Mouse (Mus musculus): ENCODE data around the gene BC029722.
"Not testable (repeated sequence)": the region's sequence is repeated elsewhere in the genome, so short reads cannot be mapped to it uniquely, and the experiment has no call there.

Gene BC029722

DNA sequence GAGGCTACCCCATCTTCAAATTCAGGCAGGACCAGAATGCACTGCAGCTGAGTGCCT is at the start of gene BC029722:
BC029722 (minus strand) TSS at position 35 of the 57 bp plus-strand sequence.
- DNase-seq (ENCODE audit: low spot score), result no peak

DNA sequence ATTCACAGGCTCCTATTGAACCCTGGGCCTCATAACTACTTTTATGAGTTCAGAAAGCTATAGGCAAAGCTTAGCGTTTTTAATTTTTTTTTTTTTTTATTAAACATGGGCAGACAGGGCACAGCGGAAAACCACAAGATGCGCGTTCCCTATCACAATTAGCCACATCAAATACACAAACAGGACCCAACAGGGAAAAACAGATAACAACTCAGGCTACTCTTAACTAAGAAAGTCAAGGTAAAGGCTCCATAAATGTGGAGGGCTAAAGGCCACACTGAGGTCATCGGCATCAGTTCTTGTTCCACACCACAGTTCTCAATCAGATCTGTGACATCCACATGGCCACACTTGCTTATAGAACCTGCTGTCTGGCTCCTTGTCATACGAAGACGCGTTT is 49.1 kb upstream of the BC029722 start:
- DNase-seq (ENCODE audit: low spot score), result no peak

DNA sequence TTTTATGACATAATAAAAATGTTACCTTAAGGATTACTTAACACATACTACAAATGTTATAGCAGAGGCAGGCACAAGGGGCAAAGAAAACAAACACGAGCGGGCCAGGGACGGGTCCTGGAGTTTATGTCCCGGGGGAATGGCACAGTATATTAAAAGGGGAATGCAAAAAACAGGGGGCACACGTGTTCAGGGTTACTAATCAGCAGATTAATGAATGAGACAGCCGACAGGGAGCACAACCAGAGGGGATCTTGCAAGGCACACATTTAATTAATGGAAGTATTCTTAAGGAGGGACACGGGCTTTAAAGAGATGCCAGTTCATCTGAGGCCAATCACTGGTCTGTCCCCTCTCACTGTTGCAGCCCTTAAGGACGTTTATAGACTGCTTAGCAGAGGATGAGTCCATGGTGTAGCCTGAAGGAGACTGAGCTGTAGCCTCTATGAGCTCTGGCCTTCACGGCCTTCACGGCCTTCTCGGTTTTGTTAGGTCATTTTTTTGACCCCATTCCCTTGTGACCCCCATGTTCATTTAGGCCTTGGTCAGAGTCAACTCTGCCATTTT is 44.2 kb upstream of the BC029722 start:
- no peak for DNase-seq (ENCODE audit: low spot score)

DNA sequence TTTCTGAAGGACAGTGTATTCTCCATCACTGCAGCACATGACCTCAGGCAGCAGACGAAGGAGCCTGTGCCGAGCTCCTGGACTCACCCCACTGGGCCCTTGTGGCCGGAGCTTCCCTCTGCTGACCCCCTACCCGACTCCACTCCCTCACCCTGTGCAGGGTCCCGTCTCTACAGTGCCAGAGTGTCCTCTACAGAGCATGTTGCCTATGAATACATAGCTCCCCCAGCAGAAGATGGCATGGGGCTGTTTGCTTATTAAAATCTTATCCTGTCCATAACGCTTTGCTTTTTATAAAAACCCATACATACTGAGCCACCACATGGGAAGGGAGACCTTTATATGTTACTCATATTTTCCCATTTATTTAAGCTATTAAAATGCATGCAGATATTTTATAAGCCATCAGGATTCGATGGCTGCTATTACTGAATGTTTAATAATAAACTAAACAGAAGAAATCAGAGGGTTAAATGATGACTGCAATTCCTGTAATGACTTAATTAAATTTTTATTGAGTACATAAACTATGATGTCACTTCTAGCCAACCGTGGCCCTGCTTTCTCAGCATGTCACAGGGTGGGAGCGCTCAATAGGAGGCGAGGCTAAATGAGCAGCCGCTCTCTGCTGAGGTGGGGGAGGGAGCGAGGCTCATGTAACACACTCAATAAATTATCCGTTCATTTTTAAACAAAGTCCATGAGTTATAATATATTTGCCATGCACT is 43.5 kb upstream of the BC029722 start:
- no peak for DNase-seq (ENCODE audit: low spot score)

DNA sequence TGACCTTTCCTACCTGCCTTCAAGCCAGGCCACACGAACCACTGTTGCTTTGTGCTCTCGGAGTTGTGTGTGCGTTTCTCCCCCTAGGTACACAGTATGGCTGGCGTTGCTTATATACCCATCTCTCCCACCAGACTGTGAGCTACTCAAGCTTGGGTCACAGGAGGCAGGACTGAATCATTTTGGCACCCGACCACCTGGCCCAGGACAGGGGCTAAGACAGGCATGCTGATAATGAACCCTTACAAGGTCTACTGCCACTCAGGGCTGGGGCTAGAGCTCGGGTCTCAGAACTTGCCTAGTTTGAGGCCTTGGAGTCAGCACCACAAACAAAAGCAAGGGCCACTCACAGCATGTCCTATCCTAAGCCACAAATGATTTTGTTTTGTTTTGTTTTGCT is 42.4 kb upstream of the BC029722 start:
- no peak for DNase-seq (ENCODE audit: low spot score)

DNA sequence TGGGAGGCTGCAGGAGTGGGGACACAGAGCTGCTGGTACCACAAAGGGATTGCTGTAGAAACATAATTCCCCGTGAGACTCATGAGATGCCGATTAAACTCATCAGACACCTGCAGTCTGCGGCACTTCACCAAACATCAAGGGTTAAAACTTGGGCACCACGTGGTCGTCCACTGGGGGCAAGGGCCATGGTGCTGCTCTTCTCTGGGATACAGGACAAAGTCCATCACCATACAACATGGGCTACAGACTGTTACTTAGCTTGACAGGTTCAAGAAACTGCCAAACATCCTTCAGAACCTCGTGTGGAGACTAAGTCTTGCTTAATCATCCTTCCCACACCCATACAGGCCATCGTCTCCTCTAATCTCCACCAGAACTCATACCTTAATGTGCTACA is 40.9 kb upstream of the BC029722 start:
- DNase-seq (ENCODE audit: low spot score), result no peak

DNA sequence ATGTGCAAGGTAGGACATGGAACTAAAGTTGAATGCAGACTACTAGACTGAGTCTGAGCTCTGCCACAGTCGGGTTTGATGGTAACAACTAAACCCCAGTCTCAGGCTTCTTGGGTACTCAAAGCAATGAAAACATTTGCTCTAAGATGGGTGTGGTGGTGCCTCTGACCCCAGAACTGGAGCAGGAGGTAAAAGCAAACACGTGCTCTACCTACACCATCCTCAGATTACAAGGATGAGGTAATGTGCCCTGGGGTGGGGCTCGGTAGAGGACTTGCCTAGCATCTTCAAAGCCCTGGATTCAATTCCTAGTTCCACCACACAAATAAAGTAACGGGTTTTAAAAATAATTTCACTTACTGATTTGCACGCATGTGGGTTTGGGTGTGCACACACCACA is 33.3 kb upstream of the BC029722 start:
- no peak for DNase-seq (ENCODE audit: low spot score)

DNA sequence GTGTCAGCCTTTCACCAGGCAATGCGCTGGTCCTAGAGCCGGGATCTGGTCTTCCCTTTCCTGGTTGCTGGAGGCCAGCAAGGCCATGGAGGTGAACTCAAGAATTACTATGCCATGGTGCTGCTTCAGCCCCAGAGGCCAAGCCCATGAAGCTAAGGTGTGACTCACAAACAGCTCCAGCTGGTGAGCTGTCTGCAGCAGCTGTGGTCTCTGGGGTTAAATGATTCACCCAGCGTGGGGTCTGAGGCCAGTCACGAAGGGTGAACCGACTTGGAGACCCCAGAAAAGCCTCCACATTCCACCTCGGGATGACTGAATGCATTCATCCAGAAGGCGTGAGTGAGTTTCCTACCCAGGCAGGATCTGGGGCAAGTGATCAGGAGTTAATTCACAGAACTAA is 30.9 kb upstream of the BC029722 start:
- DNase-seq (ENCODE audit: low spot score), result no peak

DNA sequence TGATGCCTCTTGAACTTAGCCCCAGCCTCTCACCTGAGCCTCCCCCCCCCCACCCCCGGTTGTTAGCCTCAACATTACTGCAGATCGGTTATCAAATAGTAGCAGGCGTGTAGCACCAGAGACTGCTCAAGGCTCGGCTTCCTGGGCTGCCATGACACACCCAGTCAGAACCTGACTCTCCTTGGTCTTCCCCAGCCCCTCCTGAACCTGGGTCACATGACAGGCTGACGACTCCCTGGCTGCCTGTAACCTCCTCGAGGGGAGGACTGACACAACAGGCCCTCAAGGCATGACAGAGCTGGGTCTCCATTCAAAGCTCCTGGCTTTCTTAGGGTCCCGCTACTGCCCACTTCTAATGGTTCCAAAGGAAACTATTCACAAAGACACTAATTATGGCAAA is 30.2 kb upstream of the BC029722 start:
- DNase-seq (ENCODE audit: low spot score), result no peak

DNA sequence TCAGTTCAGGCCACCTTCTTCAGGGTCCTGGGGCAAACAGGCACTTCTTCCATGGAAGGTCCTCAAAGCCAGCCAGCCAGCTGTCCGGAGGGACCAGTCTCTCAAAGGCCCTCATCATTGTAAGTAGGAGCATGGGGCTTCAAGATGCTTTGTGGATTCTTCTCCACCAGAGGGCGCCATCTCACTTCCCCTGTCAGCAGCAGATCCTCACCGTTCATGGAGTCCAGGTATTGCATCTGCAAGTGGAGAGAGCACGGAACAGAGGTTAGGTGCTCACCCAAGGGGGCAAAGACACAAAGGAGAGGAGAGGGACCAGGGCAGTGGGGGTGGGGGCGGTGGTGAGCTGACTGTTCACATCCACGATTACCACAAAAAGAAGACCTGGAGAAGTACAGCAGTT is 29.1 kb upstream of the BC029722 start:
- DNase-seq (ENCODE audit: low spot score), result peak; percentile 84

DNA sequence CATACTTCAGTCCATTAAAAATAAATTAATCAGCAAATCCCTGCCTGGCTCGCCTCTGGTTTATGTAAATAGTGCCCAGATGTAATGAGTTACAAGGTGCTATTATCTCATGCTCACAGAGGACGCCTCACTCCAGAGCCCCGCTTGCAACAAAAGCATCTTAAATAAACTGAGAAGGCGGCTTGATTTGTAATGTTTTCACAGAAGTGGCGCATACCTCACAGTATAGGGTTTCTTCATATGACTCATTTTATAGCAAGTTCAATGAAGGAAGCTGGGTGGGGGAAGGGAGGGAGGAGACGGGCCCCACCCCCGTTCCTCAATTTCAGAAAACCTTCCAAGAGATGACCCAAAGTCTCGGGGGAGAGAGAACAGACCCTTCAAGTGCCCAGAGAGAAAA is 27.7 kb upstream of the BC029722 start:
- DNase-seq (ENCODE audit: low spot score), result no peak

DNA sequence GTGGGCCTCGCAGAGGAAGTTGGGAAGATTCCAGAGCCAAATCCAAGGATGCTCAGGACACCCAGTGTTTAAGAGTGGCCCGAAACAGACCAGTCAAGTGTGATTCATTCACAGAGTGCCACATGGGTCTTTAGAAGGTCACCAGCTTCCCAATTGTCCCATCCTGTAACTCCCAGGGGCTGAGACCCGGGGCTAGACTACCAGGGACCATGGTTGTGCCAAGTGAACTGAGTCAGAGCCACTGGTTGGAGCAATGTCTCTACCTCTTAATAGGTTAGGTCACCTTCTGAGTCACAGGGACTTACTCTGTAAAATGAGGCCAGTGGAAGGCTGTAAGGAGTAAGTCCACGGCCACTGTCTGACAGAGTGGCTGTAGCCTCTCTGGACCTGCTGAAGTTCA is 19.7 kb upstream of the BC029722 start:
- no peak for DNase-seq (ENCODE audit: low spot score)

DNA sequence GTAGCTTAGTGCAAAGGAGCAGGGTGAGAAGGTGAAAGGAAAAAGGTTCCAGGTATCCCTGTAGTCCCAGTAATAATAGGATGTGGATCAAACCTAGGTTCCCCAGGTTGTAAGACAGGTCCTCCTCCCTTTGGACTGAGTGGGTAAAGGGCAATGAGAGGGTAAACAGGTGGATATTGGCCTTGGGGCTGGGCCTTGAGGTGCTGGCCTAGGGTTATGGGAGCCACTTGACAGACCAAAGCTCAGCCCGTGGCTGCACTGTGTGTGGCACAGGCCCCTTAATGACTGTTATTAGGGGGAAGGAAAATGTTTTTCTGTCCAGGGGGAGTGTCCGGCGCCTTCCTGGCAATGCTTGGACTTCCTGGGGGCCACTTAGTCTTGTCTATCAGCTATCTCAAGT is 18.7 kb upstream of the BC029722 start:
- no peak for DNase-seq (ENCODE audit: low spot score)

DNA sequence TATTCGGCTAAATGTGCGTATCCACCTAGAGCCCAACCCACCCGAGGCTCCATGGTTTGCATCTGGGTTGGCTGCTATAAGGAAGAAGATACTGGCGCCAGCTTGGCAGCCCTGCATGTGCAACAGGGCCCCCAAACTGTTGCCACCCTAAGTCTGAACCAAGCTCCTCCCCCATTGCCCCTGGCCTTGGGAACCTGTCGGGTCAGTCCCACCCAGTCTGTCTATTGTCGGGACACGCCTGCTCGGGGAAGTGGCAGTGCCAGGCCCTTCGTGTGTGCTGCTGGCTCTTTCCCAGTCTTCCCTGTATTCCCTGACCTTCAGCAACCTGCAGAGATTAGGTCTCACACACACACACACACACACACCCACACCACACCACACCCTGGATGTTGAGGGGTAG is 15.5 kb upstream of the BC029722 start, which contains the start of gene Fam83c:
Fam83c (minus strand) TSS at position 123 of the 400 bp plus-strand sequence.
- DNase-seq (ENCODE audit: low spot score), result no peak

DNA sequence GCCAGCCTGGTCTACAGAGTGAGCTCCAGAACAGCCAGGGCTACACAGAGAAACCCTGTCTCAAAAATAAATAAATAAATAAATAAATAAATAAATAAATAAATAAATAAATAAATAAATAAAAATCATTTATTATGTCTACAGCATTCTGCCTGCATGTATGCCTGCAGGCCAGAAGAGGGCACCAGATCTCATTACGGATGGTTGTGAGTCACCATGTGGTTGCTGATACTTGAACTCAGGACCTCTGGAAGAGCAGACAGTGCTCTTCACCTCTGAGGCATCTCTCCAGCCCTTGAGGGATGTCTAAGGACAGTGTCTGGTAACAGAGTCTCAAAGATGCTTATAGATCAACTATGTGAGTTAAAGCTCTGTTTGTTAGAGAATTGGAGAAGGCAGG is 12.9 kb upstream of the BC029722 start:
- DNase-seq (ENCODE audit: low spot score), result not testable (repeated sequence)

DNA sequence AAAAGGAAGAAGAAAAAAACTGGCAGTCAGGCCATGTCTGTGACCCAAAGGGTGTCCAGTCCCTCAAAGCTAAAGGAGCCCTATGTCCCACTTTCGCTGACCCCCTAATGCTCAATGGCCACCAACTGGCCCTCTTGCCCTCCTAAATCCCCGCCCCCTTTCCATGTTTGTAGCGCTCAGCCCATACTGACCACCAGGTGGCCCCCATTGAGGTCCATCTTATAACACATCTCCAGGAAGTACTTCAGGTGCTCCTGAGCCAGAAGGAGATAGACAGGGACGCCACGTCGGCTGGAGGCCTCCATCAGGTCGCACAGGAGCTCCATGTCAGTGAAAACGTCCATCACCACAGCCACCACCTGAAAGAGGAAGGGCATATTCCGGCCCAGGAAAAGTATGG is 12.1 kb upstream of the BC029722 start:
- DNase-seq (ENCODE audit: low spot score), result peak; percentile 32

DNA sequence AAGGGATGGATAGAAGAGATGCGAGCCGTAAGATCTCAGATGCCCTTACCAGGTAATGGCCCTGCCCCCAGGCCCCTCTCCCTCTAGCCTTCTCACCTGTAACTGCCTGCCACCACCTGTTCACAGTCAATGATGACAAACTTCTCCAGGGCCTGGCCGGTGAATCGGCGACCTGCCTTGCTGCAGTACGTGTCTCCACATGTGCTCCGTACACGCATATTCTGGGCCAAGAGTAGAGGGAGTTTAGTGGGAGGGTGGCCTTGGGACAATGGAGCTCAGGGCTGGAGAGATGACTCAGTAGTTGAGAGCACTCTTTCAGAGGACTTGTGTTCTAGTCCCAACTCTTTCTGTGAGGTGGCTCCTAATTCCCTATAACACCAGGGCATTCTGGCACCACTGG is 11.6 kb upstream of the BC029722 start:
- DNase-seq (ENCODE audit: low spot score), result no peak

DNA sequence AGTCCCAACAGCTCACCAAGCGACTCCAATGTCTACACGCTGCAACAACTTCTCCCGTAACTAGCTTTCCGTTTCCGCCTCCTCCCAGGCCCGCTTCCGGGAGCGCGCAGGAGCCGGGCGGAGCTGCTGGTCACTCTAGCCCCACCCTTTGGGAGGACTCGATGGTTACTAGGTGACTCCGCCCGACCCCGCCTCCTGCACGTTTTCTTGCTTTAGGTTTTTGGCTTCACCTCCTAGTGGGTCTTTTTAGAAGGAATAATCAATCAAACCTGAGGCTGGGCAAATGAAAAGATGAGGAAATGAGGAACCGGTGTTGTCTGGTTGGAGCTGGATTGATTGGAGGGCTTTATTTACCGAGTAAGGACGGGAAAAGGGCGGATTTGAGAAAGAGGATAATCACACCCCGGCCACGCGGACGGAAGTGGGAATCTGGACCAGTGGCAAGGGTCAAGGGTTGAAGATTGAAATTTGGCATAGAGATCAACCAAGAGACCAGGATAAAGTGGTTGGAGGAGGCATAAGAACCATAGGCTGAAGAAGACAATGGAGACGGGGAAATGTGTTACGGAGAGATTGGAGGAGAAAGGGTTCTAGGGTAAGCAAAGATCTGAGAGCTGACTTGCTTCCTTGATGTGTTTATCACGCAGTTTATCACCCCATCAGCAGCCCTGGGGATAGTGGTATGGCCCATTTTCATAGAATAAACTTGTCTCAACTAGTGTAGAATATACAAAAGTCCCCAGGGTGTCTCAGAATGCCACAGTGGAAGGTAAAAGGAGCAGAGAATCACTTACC is 7.6 kb upstream of the BC029722 start, which contains the start of gene Eif6:
Eif6 (minus strand) TSS at position 296 of the 795 bp plus-strand sequence.
- DNase-seq (ENCODE audit: low spot score), result peak; percentile 95

DNA sequence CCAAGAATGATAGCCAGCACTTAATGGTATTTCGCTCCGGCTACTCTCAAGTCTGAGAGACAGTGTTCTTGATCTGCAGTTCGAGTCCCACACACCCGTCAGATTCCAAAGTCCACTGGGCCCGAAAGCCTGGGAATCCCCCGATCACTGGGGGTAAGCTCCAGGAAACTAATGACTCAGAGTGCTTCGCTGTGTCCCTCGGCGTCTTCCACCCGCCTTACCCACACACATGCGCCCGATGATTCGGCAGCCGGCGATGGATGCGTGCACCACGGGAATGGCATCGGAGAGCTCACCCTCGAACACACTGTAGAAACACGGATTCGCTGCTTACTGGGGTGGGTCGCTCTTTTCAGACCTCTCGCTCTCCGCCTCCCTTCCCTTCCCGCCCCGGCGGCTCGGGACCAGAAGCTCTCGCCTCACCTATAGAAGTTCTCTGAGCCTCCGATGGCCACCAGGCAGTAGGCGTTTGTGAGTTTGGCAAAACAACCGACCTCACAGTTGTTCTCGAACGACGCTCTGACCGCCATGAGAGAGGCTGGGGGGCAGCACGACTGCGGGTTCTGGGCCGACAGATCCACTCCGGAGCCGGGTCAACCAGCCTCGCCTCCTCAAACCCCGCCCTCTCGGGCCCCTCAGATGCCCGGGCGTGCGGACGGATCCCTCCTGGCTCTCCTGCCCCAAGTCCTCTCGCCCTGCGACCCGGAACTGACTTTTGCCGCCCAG is 6.8 kb upstream of the BC029722 start:
- peak; percentile 46 for DNase-seq (ENCODE audit: low spot score)

DNA sequence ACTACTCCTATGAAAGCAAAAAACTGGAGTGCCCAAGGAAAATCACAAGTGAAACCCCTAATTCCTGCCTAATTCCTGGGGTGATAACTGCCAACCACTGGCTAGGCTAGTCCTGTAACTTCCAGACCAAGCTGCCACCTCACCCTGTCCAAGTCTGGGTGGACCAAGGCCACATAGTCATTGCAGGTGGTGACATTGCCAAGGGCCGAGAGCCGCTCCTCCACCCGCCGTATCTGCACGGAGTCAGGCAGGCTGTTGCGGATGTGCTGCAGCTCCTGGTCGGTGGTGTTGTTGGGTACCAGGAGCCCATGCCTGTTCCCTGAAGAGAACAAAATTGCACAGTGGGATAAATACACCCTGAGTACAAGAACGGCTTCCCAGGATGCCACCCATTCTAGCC is 4.5 kb upstream of the BC029722 start:
- DNase-seq (ENCODE audit: low spot score), result no peak

DNA sequence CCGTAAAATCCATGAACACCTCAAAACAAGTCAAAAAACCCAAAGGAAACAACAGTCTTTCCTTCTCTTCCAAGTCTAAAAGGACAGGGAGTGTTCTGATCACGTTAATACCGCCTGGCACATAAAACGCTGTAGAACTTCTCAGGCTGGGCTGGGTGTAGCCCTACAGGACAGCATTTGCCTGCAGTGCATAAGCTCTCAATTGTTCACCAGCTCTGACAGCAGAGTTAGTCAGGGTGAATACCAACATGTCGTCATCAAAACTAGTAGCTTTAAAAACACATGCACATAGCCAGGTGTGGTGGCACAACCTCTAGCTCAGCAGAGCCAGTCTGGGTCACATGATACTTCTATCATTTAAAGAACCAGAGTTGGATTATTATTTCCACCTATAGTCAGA is 1.6 kb upstream of the BC029722 start:
- no peak for DNase-seq (ENCODE audit: low spot score)

DNA sequence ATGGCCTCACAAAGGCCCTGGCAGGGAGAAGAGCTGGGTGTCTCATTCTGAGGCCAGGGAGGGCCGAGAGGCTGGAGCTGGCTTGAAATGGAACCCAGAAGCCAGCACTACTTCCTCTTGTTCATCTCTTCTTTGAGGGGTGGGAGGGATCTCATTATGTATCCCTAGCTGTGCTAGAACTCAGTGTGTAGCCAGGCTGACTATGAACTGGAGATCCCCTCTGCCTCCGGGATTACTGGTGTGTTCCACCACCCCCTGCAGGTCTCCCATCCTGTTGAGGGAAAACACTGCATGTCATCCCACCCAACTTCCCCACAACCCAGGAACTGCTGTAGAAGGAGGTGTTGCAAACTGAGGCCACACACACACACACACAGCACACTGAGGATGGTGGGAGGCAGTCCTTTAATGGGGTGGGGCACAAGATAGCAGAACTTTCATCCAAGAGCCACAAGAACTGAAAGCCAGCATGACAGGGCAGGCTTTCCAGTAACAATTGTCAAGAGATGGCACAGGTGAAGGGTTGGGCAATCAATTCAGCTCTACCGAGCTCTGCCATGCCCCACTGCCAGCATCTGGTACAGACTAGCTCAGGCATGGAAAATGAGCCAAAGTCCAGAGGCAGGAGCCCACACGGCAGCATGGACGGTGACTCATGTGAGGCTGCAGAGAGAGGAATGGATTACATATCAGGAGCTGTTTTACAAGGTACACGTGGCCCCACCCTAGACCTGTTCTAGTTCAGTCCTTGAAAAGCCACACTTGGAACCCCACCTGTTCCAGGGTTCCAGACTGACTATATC is 424 bp upstream of the BC029722 start:
- DNase-seq (ENCODE audit: low spot score), result peak; percentile 73
